Mouse (Mus musculus): Measurements from ENCODE around the gene 4930402K13Rik.
"Not testable (repeated sequence)": the region's sequence is repeated elsewhere in the genome, so short reads cannot be mapped to it uniquely, and the experiment has no call there.

DNA sequence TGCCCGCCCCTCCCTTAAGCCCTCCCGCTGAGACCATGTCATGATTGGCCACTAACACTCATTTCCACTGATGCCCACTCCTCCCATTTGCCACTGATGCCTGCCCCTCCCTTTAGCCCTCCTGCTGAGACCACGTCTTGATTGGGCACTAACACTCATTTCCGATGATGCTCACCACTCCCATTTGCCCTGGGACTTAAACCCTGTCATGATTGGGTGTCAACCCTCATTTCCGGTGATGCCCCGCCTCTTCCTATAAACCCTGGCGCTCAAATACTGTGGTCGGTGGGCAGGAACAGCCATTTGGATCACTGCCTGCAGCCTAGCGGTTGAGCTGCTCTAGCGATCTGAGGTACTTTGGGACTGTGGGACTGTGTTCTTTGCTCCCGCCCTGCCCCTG, 41.6 kb upstream of the 4930402K13Rik start, which contains the start of gene Fthl17f:
- TF ChIP-seq CTCF (IDR thresholded peaks at IDR 0.05; ENCODE audit: control insufficient read depth, insufficient read depth, insufficient read length); USF1 (IDR thresholded peaks at IDR 0.05; ENCODE audit: low read depth); MYOD1 (IDR thresholded peaks at IDR 0.05; ENCODE audit: control insufficient read depth, insufficient read length, low read depth); MAX (IDR thresholded peaks at IDR 0.05); MYOG (IDR thresholded peaks at IDR 0.05; ENCODE audit: control insufficient read depth, extremely low read depth, insufficient read length); CEBPB (IDR thresholded peaks at IDR 0.05; ENCODE audit: low read depth): not testable (repeated sequence)
